Mouse (Mus musculus): ENCODE measurements around the gene Zdhhc24. TPM values are rescaled to one million over a fixed set of nuclear protein-coding genes. Genes with fewer than 3 reads are reported as not detected.
"Not testable (repeated sequence)": the region's sequence is repeated elsewhere in the genome, so short reads cannot be mapped to it uniquely, and the experiment has no call there.

Zdhhc24 gene
- polyA plus RNA-seq, 1 experiment from 2014 or later, result 22.5 TPM

GRCm38 (mm10) chr19:4865147-4865546, 13.3 kb upstream of the Zdhhc24 start:
- WGBS, result 6% methylated on average over 17 of the region's 17 CpGs
- no peak overlapping the region for H3K4me3 ChIP-seq (ENCODE audit: low read length)
- H3K36me3 ChIP-seq (ENCODE audit: control insufficient read depth, insufficient read depth, low read length), result 0 out of 2 replicates have a peak, but pooled peaks cover 6% of the 10 kb centered on the region
- H3K27me3 ChIP-seq (replicated peaks; ENCODE audit: control insufficient read depth, insufficient read depth, low read length), result no peaks in the 10 kb centered on the region
- peak overlapping the region; percentile 24; the same call in 1 of the 2 replicates for H3K9ac ChIP-seq (ENCODE audit: low read depth, low read length)
- no peak overlapping the region for H3K4me2 ChIP-seq (ENCODE audit: low read length)
- H3K9me3 ChIP-seq (ENCODE audit: control insufficient read depth, low read length), result no peaks in the 10 kb centered on the region
- H3K4me1 ChIP-seq (ENCODE audit: control insufficient read depth, insufficient read depth, low read depth, low read length), result no peaks in the 10 kb centered on the region
- ATAC-seq, result no peak
- no peak overlapping the region for H3K27ac ChIP-seq (ENCODE audit: low read depth, low read length)

GRCm38 (mm10) chr19:4874613-4875012, 3.9 kb upstream of the Zdhhc24 start:
- not testable (repeated sequence) for H3K4me3 ChIP-seq (ENCODE audit: low read length); H3K9ac ChIP-seq (ENCODE audit: low read depth, low read length); ATAC-seq; H3K9me3 ChIP-seq (ENCODE audit: control insufficient read depth, low read length); H3K27me3 ChIP-seq (replicated peaks; ENCODE audit: control insufficient read depth, insufficient read depth, low read length); H3K27ac ChIP-seq (ENCODE audit: low read depth, low read length); H3K4me2 ChIP-seq (ENCODE audit: low read length); H3K36me3 ChIP-seq (ENCODE audit: control insufficient read depth, insufficient read depth, low read length)
- 89% methylated on average over 1 of the region's 1 CpGs for WGBS
- H3K4me1 ChIP-seq (ENCODE audit: control insufficient read depth, insufficient read depth, low read depth, low read length), result peaks cover 13% of the 10 kb centered on the region

GRCm38 (mm10) chr19:4876241-4876640, 2.2 kb upstream of the Zdhhc24 start:
- no peak overlapping the region for H3K9ac ChIP-seq (ENCODE audit: low read depth, low read length)
- no peak for ATAC-seq
- no peaks in the 10 kb centered on the region; the same call in 1 of the 2 replicates for H3K27me3 ChIP-seq (replicated peaks; ENCODE audit: control insufficient read depth, insufficient read depth, low read length)
- no peak overlapping the region for H3K27ac ChIP-seq (ENCODE audit: low read depth, low read length)
- no peak overlapping the region for H3K4me2 ChIP-seq (ENCODE audit: low read length)
- no peak overlapping the region for H3K4me3 ChIP-seq (ENCODE audit: low read length)
- H3K4me1 ChIP-seq (ENCODE audit: control insufficient read depth, insufficient read depth, low read depth, low read length), result peaks cover 15% of the 10 kb centered on the region
- H3K9me3 ChIP-seq (ENCODE audit: control insufficient read depth, low read length), result no peaks in the 10 kb centered on the region
- H3K36me3 ChIP-seq (ENCODE audit: control insufficient read depth, insufficient read depth, low read length), result no peaks in the 10 kb centered on the region
- WGBS, result 67% methylated on average over 3 of the region's 4 CpGs

- H3K27me3 ChIP-seq (replicated peaks; ENCODE audit: control insufficient read depth, insufficient read depth, low read length), result no peaks in the 10 kb centered on the region; the same call in 1 of the 2 replicates
- H3K27ac ChIP-seq (ENCODE audit: low read depth, low read length), result no peak overlapping the region
- no peaks in the 10 kb centered on the region for H3K9me3 ChIP-seq (ENCODE audit: control insufficient read depth, low read length)
- H3K36me3 ChIP-seq (ENCODE audit: control insufficient read depth, insufficient read depth, low read length), result no peaks in the 10 kb centered on the region
- no peak overlapping the region for H3K4me3 ChIP-seq (ENCODE audit: low read length)
- ATAC-seq, result no peak
- H3K4me1 ChIP-seq (ENCODE audit: control insufficient read depth, insufficient read depth, low read depth, low read length), result peaks cover 15% of the 10 kb centered on the region
- no peak overlapping the region for H3K4me2 ChIP-seq (ENCODE audit: low read length)
- WGBS, result 61% methylated on average over 3 of the region's 3 CpGs
- no peak overlapping the region for H3K9ac ChIP-seq (ENCODE audit: low read depth, low read length)
Observed at GRCm38 (mm10) chr19:4876755-4877154, 1.7 kb upstream of the Zdhhc24 start.

- Histone ChIP-seq H3K36me3 (ENCODE audit: control insufficient read depth, insufficient read depth, low read length) (no peaks in the 10 kb centered on the region), H3K4me1 (ENCODE audit: control insufficient read depth, insufficient read depth, low read depth, low read length) (peaks cover 15% of the 10 kb centered on the region), H3K4me3 (ENCODE audit: low read length) (peak within 1 kb of the TSS; percentile 96), H3K27me3 (replicated peaks; ENCODE audit: control insufficient read depth, insufficient read depth, low read length) (no peaks in the 10 kb centered on the region; the same call in 1 of the 2 replicates), H3K27ac (ENCODE audit: low read depth, low read length) (peak within 1 kb of the TSS; percentile 77), H3K9me3 (ENCODE audit: control insufficient read depth, low read length) (no peaks in the 10 kb centered on the region), H3K9ac (ENCODE audit: low read depth, low read length) (peak within 1 kb of the TSS; percentile 95), H3K4me2 (ENCODE audit: low read length) (peak within 1 kb of the TSS; percentile 88)
- WGBS, result 5% methylated on average over 17 of the region's 17 CpGs
- ATAC-seq, result no peak
Observed at GRCm38 (mm10) chr19:4877785-4878184, 683 bp upstream of the Zdhhc24 start, which contains the start of gene Actn3. TSS of gene Actn3 (minus strand) at chr19:4877909.

- ATAC-seq, result no peak
Observed at GRCm38 (mm10) chr19:4879324-4879703, 846 bp downstream of the Zdhhc24 start.

GRCm38 (mm10) chr19:4883961-4884360, 5.5 kb downstream of the Zdhhc24 start:
- no peaks in the 10 kb centered on the region for H3K9me3 ChIP-seq (ENCODE audit: control insufficient read depth, low read length)
- no peak overlapping the region for H3K4me2 ChIP-seq (ENCODE audit: low read length)
- H3K9ac ChIP-seq (ENCODE audit: low read depth, low read length), result no peak overlapping the region
- no peak for ATAC-seq
- 81% methylated on average over 4 of the region's 4 CpGs for WGBS
- no peaks in the 10 kb centered on the region for H3K27me3 ChIP-seq (replicated peaks; ENCODE audit: control insufficient read depth, insufficient read depth, low read length)
- no peak overlapping the region for H3K4me3 ChIP-seq (ENCODE audit: low read length)
- no peaks in the 10 kb centered on the region for H3K36me3 ChIP-seq (ENCODE audit: control insufficient read depth, insufficient read depth, low read length)
- peaks cover 7% of the 10 kb centered on the region for H3K4me1 ChIP-seq (ENCODE audit: control insufficient read depth, insufficient read depth, low read depth, low read length)
- no peak overlapping the region for H3K27ac ChIP-seq (ENCODE audit: low read depth, low read length)

More at GRCm38 (mm10) chr19:4879324-4879703, 846 bp downstream of the Zdhhc24 start:
- Histone ChIP-seq H3K36me3 (ENCODE audit: control insufficient read depth, insufficient read depth, low read length) (no peaks in the 10 kb centered on the region), H3K9me3 (ENCODE audit: control insufficient read depth, low read length) (no peaks in the 10 kb centered on the region), H3K4me2 (ENCODE audit: low read length) (peak overlapping the region; percentile 88), H3K27ac (ENCODE audit: low read depth, low read length) (no peak overlapping the region), H3K4me1 (ENCODE audit: control insufficient read depth, insufficient read depth, low read depth, low read length) (peaks cover 15% of the 10 kb centered on the region), H3K4me3 (ENCODE audit: low read length) (peak overlapping the region; percentile 96), H3K27me3 (replicated peaks; ENCODE audit: control insufficient read depth, insufficient read depth, low read length) (no peaks in the 10 kb centered on the region; the same call in 1 of the 2 replicates), H3K9ac (ENCODE audit: low read depth, low read length) (peak overlapping the region; percentile 95)
- 65% methylated on average over 10 of the region's 10 CpGs for WGBS

- no peak for ATAC-seq
- Histone ChIP-seq H3K27me3 (replicated peaks; ENCODE audit: control insufficient read depth, insufficient read depth, low read length) (no peaks in the 10 kb centered on the region), H3K4me2 (ENCODE audit: low read length) (no peak overlapping the region), H3K9ac (ENCODE audit: low read depth, low read length) (no peak overlapping the region), H3K27ac (ENCODE audit: low read depth, low read length) (no peak overlapping the region), H3K4me3 (ENCODE audit: low read length) (no peak overlapping the region), H3K4me1 (ENCODE audit: control insufficient read depth, insufficient read depth, low read depth, low read length) (no peaks in the 10 kb centered on the region), H3K36me3 (ENCODE audit: control insufficient read depth, insufficient read depth, low read length) (peaks cover 11% of the 10 kb centered on the region), H3K9me3 (ENCODE audit: control insufficient read depth, low read length) (no peaks in the 10 kb centered on the region)
- WGBS, result 91% methylated on average over 10 of the region's 10 CpGs
Observed at GRCm38 (mm10) chr19:4889791-4890190, 11.3 kb downstream of the Zdhhc24 start.

GRCm38 (mm10) chr19:4891798-4892197, 13.3 kb downstream of the Zdhhc24 start:
- H3K4me1 ChIP-seq (ENCODE audit: control insufficient read depth, insufficient read depth, low read depth, low read length), result no peaks in the 10 kb centered on the region
- ATAC-seq, result no peak
- H3K27me3 ChIP-seq (replicated peaks; ENCODE audit: control insufficient read depth, insufficient read depth, low read length), result no peaks in the 10 kb centered on the region
- no peak overlapping the region for H3K4me2 ChIP-seq (ENCODE audit: low read length)
- WGBS, result 84% methylated on average over 3 of the region's 3 CpGs
- H3K4me3 ChIP-seq (ENCODE audit: low read length), result no peak overlapping the region
- H3K9ac ChIP-seq (ENCODE audit: low read depth, low read length), result no peak overlapping the region
- no peaks in the 10 kb centered on the region for H3K9me3 ChIP-seq (ENCODE audit: control insufficient read depth, low read length)
- no peak overlapping the region for H3K27ac ChIP-seq (ENCODE audit: low read depth, low read length)
- H3K36me3 ChIP-seq (ENCODE audit: control insufficient read depth, insufficient read depth, low read length), result peaks cover 11% of the 10 kb centered on the region

Data from hindbrain, embryonic 16.5 days (tissue).